Mouse (Mus musculus): ENCODE measurements around the gene Fam3c. TPM values are rescaled to one million over a fixed set of nuclear protein-coding genes. Genes with fewer than 3 reads are reported as not detected.
A peak's percentile ranks its signal among the peaks of the same experiment; 100 is the strongest.

Fam3c gene
- polyA plus RNA-seq, 1 experiment from 2014 or later: 46.2 TPM

DNA sequence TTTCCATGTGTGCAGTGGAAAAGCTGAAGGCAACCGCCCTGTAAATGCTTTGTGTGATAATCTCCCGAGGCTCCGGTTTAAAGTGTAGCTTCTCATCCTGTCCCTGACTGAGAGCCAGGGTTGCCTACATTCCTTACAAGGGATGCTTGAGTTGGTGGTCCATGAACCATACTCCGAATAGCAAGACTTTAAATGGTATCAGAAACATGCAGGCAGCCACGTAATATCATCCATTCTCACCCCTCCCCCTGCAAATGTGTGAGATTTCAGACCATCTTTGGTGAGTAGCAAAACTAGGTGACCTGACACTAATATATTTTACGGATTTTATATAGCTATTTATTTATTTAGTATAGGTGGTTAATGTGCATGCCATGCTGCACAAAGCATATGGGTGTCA, 59.0 kb downstream of the Fam3c start:
- WGBS: 66% methylated on average over 6 of the region's 6 CpGs
- no peak overlapping the region for H3K4me3 ChIP-seq (ENCODE audit: low read depth, low read length)
- H3K4me2 ChIP-seq (ENCODE audit: low read length): peak overlapping the region; percentile 42; the same call in 1 of the 2 replicates
- no peak overlapping the region for H3K9ac ChIP-seq (ENCODE audit: low read length)
- no peak overlapping the region for H3K27ac ChIP-seq (ENCODE audit: low read depth)
- H3K4me1 ChIP-seq (replicated peaks; ENCODE audit: control insufficient read depth, insufficient read depth, low read length): peaks cover 4% of the 10 kb centered on the region; the same call in 1 of the 2 replicates
- ATAC-seq (replicated peaks; ENCODE audit: low FRiP score, low TSS enrichment, low read depth) (no peak), DNase-seq (ENCODE audit: low spot score) (no peak)
- no peaks in the 10 kb centered on the region for H3K9me3 ChIP-seq (ENCODE audit: control insufficient read depth, low read length)
- H3K36me3 ChIP-seq (ENCODE audit: control insufficient read depth, insufficient read depth, low read length): no peaks in the 10 kb centered on the region
- no peaks in the 10 kb centered on the region for H3K27me3 ChIP-seq (replicated peaks; ENCODE audit: control insufficient read depth, insufficient read depth, low read length)

- peaks cover 12% of the 10 kb centered on the region; the same call in 1 of the 2 replicates for H3K4me1 ChIP-seq (replicated peaks; ENCODE audit: control insufficient read depth, insufficient read depth, low read length)
- no peak overlapping the region for H3K9ac ChIP-seq (ENCODE audit: low read length)
- H3K27me3 ChIP-seq (replicated peaks; ENCODE audit: control insufficient read depth, insufficient read depth, low read length): peaks cover 14% of the 10 kb centered on the region
- no peak overlapping the region for H3K4me3 ChIP-seq (ENCODE audit: low read depth, low read length)
- H3K4me2 ChIP-seq (ENCODE audit: low read length): no peak overlapping the region
- no peak for DNase-seq (ENCODE audit: low spot score)
- H3K27ac ChIP-seq (ENCODE audit: low read depth): no peak overlapping the region
- no peaks in the 10 kb centered on the region for H3K9me3 ChIP-seq (ENCODE audit: control insufficient read depth, low read length)
- no peaks in the 10 kb centered on the region for H3K36me3 ChIP-seq (ENCODE audit: control insufficient read depth, insufficient read depth, low read length)
- 66% methylated on average over 3 of the region's 3 CpGs for WGBS
- no peak for ATAC-seq (replicated peaks; ENCODE audit: low FRiP score, low TSS enrichment, low read depth)
Observed at GRCm38 (mm10) chr6:22293922-22294321, 62.1 kb downstream of the Fam3c start.

- no peaks in the 10 kb centered on the region for H3K9me3 ChIP-seq (ENCODE audit: control insufficient read depth, low read length)
- no peak overlapping the region for H3K9ac ChIP-seq (ENCODE audit: low read length)
- peaks cover 26% of the 10 kb centered on the region for H3K27me3 ChIP-seq (replicated peaks; ENCODE audit: control insufficient read depth, insufficient read depth, low read length)
- H3K27ac ChIP-seq (ENCODE audit: low read depth): no peak overlapping the region
- H3K4me1 ChIP-seq (replicated peaks; ENCODE audit: control insufficient read depth, insufficient read depth, low read length): peaks cover 16% of the 10 kb centered on the region
- no peaks in the 10 kb centered on the region for H3K36me3 ChIP-seq (ENCODE audit: control insufficient read depth, insufficient read depth, low read length)
- H3K4me3 ChIP-seq (ENCODE audit: low read depth, low read length): no peak overlapping the region
- DNase-seq (ENCODE audit: low spot score) (no peak), ATAC-seq (replicated peaks; ENCODE audit: low FRiP score, low TSS enrichment, low read depth) (no peak)
- no peak overlapping the region for H3K4me2 ChIP-seq (ENCODE audit: low read length)
- WGBS: 30% methylated on average over 4 of the region's 4 CpGs
Observed at GRCm38 (mm10) chr6:22292056-22292455, 64.0 kb downstream of the Fam3c start.

DNA sequence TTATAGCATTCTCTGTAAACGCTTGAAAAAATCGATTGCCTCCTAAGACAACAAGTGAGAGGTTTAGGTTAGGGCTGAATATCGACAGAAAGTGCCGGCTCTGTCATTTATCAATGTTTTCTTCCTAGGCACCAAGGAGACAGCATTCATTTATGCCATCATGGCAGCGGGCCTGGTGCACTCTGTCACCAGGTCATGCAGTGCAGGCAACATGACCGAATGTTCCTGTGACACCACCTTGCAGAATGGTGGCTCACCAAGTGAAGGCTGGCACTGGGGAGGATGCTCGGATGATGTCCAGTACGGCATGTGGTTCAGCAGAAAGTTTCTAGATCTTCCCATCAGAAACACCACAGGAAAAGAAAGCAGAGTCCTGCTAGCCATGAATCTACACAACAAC, 65.3 kb downstream of the Fam3c start:
- H3K27ac ChIP-seq (ENCODE audit: low read depth): no peak overlapping the region
- no peak overlapping the region for H3K4me3 ChIP-seq (ENCODE audit: low read depth, low read length)
- DNase-seq (ENCODE audit: low spot score): no peak
- no peak overlapping the region for H3K9ac ChIP-seq (ENCODE audit: low read length)
- WGBS: 74% methylated on average over 8 of the region's 8 CpGs
- H3K36me3 ChIP-seq (ENCODE audit: control insufficient read depth, insufficient read depth, low read length): no peaks in the 10 kb centered on the region
- H3K4me2 ChIP-seq (ENCODE audit: low read length): no peak overlapping the region
- ATAC-seq (replicated peaks; ENCODE audit: low FRiP score, low TSS enrichment, low read depth): no peak
- no peaks in the 10 kb centered on the region for H3K9me3 ChIP-seq (ENCODE audit: control insufficient read depth, low read length)
- H3K27me3 ChIP-seq (replicated peaks; ENCODE audit: control insufficient read depth, insufficient read depth, low read length): peaks cover 29% of the 10 kb centered on the region
- H3K4me1 ChIP-seq (replicated peaks; ENCODE audit: control insufficient read depth, insufficient read depth, low read length): peaks cover 16% of the 10 kb centered on the region

DNA sequence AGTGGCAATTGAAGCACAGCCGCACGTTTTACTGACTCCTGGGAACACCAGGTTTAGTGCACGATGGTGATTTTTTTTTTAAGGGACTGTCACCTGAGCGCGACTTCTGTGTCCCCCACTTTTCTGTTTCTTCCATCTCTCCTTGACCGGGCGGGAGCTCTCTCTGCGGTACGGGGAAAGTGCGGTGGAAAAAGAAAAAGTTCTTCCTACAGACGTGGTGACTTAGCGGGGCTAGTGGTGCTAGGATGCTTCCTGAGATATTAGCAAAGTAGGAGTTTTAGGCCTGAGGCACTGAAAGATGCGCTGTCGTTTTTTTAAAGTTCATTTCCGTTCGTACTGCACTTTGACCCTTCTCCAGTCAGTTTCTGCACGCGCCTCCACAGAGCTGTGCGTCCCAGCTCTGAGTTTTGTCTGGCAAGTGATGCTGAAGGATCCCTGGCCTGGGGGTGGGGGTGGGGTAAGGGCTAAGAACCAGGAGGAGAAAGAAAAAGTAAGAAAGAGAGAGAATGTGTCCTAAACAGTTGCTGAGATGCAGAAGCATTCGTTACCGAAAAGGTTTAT, 66.5 kb downstream of the Fam3c start:
- Histone ChIP-seq H3K27ac (ENCODE audit: low read depth) (no peak overlapping the region), H3K9me3 (ENCODE audit: control insufficient read depth, low read length) (no peaks in the 10 kb centered on the region), H3K9ac (ENCODE audit: low read length) (no peak overlapping the region), H3K4me1 (replicated peaks; ENCODE audit: control insufficient read depth, insufficient read depth, low read length) (peaks cover 16% of the 10 kb centered on the region), H3K4me3 (ENCODE audit: low read depth, low read length) (peak overlapping the region; percentile 39), H3K4me2 (ENCODE audit: low read length) (peak overlapping the region; percentile 81), H3K27me3 (replicated peaks; ENCODE audit: control insufficient read depth, insufficient read depth, low read length) (peaks cover 29% of the 10 kb centered on the region), H3K36me3 (ENCODE audit: control insufficient read depth, insufficient read depth, low read length) (no peaks in the 10 kb centered on the region)
- 1% methylated on average over 21 of the region's 21 CpGs for WGBS
- no peak for ATAC-seq (replicated peaks; ENCODE audit: low FRiP score, low TSS enrichment, low read depth)
- peak; percentile 54 for DNase-seq (ENCODE audit: low spot score)

GRCm38 (mm10) chr6:22288737-22289460, 67.1 kb downstream of the Fam3c start:
- H3K4me1 ChIP-seq (replicated peaks; ENCODE audit: control insufficient read depth, insufficient read depth, low read length): peaks cover 16% of the 10 kb centered on the region
- H3K27me3 ChIP-seq (replicated peaks; ENCODE audit: control insufficient read depth, insufficient read depth, low read length): peaks cover 29% of the 10 kb centered on the region
- H3K27ac ChIP-seq (ENCODE audit: low read depth): no peak overlapping the region
- peak overlapping the region; percentile 81 for H3K4me2 ChIP-seq (ENCODE audit: low read length)
- 2% methylated on average over 36 of the region's 38 CpGs for WGBS
- DNase-seq (ENCODE audit: low spot score): peak; percentile 73
- H3K9me3 ChIP-seq (ENCODE audit: control insufficient read depth, low read length): no peaks in the 10 kb centered on the region
- no peak overlapping the region for H3K9ac ChIP-seq (ENCODE audit: low read length)
- H3K4me3 ChIP-seq (ENCODE audit: low read depth, low read length): peak overlapping the region; percentile 39
- peak; percentile 59; the same call in 1 of the 2 replicates for ATAC-seq (replicated peaks; ENCODE audit: low FRiP score, low TSS enrichment, low read depth)
- no peaks in the 10 kb centered on the region for H3K36me3 ChIP-seq (ENCODE audit: control insufficient read depth, insufficient read depth, low read length)

GRCm38 (mm10) chr6:22288004-22288736, 67.9 kb downstream of the Fam3c start, which contains the start of gene Wnt16:
Gene Wnt16, plus strand, starts transcription at chr6:22288227.
- H3K4me3 ChIP-seq (ENCODE audit: low read depth, low read length): peak within 1 kb of the TSS; percentile 39
- peak; percentile 62 for DNase-seq (ENCODE audit: low spot score)
- no peaks in the 10 kb centered on the region for H3K36me3 ChIP-seq (ENCODE audit: control insufficient read depth, insufficient read depth, low read length)
- no peak within 1 kb of the TSS for H3K9ac ChIP-seq (ENCODE audit: low read length)
- ATAC-seq (replicated peaks; ENCODE audit: low FRiP score, low TSS enrichment, low read depth): peak; percentile 70; the same call in 1 of the 2 replicates
- H3K4me2 ChIP-seq (ENCODE audit: low read length): peak within 1 kb of the TSS; percentile 81
- H3K9me3 ChIP-seq (ENCODE audit: control insufficient read depth, low read length): no peaks in the 10 kb centered on the region
- 3% methylated on average over 20 of the region's 20 CpGs for WGBS
- H3K27me3 ChIP-seq (replicated peaks; ENCODE audit: control insufficient read depth, insufficient read depth, low read length): peaks cover 29% of the 10 kb centered on the region
- no peak within 1 kb of the TSS for H3K27ac ChIP-seq (ENCODE audit: low read depth)
- H3K4me1 ChIP-seq (replicated peaks; ENCODE audit: control insufficient read depth, insufficient read depth, low read length): peaks cover 16% of the 10 kb centered on the region

GRCm38 (mm10) chr6:22282405-22282804, 73.6 kb downstream of the Fam3c start:
- no peak for DNase-seq (ENCODE audit: low spot score)
- no peaks in the 10 kb centered on the region for H3K9me3 ChIP-seq (ENCODE audit: control insufficient read depth, low read length)
- H3K9ac ChIP-seq (ENCODE audit: low read length): no peak overlapping the region
- H3K27ac ChIP-seq (ENCODE audit: low read depth): no peak overlapping the region
- H3K4me1 ChIP-seq (replicated peaks; ENCODE audit: control insufficient read depth, insufficient read depth, low read length): no peaks in the 10 kb centered on the region
- 0 out of 2 replicates have a peak, but pooled peaks cover 3% of the 10 kb centered on the region for H3K27me3 ChIP-seq (replicated peaks; ENCODE audit: control insufficient read depth, insufficient read depth, low read length)
- no peak overlapping the region for H3K4me2 ChIP-seq (ENCODE audit: low read length)
- no peak for ATAC-seq (replicated peaks; ENCODE audit: low FRiP score, low TSS enrichment, low read depth)
- WGBS: 89% methylated on average over 4 of the region's 4 CpGs
- no peak overlapping the region for H3K4me3 ChIP-seq (ENCODE audit: low read depth, low read length)
- H3K36me3 ChIP-seq (ENCODE audit: control insufficient read depth, insufficient read depth, low read length): no peaks in the 10 kb centered on the region
